Mouse (Mus musculus) heart, embryonic 16.5 days (tissue): ENCODE results near the gene Adam1a. TPM values are rescaled to one million over a fixed set of nuclear protein-coding genes. Genes with fewer than 3 reads are reported as not detected.

Experiments used
- ATAC-seq: fragments of 200-750 bp; cut with Nextera tagmentation; replicated peaks from 2 replicates; pipeline ENCODE4 v1.8.0; 2017; ENCODE audit warnings: moderate number of reproducible peaks; ENCODE audit not compliant: insufficient read depth, low FRiP score; ENCODE audit errors: extremely low read depth
- H3K27ac ChIP-seq: fragments of 300-500 bp; sonication (generic); 2 replicates; pipeline ENCODE4 v1.5.1; 2014; ENCODE audit warnings: mild to moderate bottlenecking, low read length, control low read depth, moderate library complexity
- H3K27me3 ChIP-seq: fragments of 300-500 bp; sonication (generic); 2 replicates; pipeline ENCODE4 v1.6.1; 2014; ENCODE audit warnings: low read length, mixed read lengths; ENCODE audit not compliant: control insufficient read depth, insufficient read depth
- H3K36me3 ChIP-seq: fragments of 300-500 bp; sonication (generic); 2 replicates; pipeline ENCODE4 v1.6.1; 2014; ENCODE audit not compliant: control insufficient read depth, insufficient read depth
- H3K4me1 ChIP-seq: fragments of 300-500 bp; sonication (generic); 2 replicates; pipeline ENCODE4 v1.6.1; 2014; ENCODE audit warnings: low read length, mixed read lengths; ENCODE audit not compliant: control insufficient read depth, insufficient read depth
- H3K4me2 ChIP-seq: fragments of 300-500 bp; sonication (generic); 2 replicates; pipeline ENCODE4 v1.6.1; 2014; ENCODE audit warnings: low read depth, mild to moderate bottlenecking, control low read depth, low read length
- H3K4me3 ChIP-seq: fragments of 300-500 bp; sonication (generic); 2 replicates; pipeline ENCODE4 v1.5.1; 2014; ENCODE audit warnings: mild to moderate bottlenecking, control low read depth, low read length
- H3K9ac ChIP-seq: fragments of 300-500 bp; sonication (generic); 2 replicates; pipeline ENCODE4 v1.6.1; 2014; ENCODE audit warnings: low read length, control low read depth
- H3K9me3 ChIP-seq: fragments of 300-500 bp; sonication (generic); replicated peaks from 2 replicates; pipeline ENCODE4 v1.6.1; 2016; ENCODE audit warnings: low read length; ENCODE audit not compliant: control insufficient read depth
- WGBS: fragments of 180-500 bp; shearing (Covaris S2); extraction: QIAGEN DNeasy Blood & Tissue Kit; methylation state at CpG from one replicate; pipeline ENCODE4 v1.1.7; 2014; 5-methylcytosine and 5-hydroxymethylcytosine counted together
- polyA plus RNA-seq: library from polyadenylated mRNA; unstranded; fragments of >200 nt; fragmentation: Nextera tagmentation; extraction: Ambion mirVana; gene quantifications from 2 replicates; pipeline ENCODE4 v1.2.1, GENCODE M21; 2015

Gene Adam1a
- polyA plus RNA-seq, 1 experiment from 2014 or later: 0.54 TPM

GRCm38 (mm10) chr5:121545793-121546529 lies 679 bp upstream of the Adam1a start, which contains the start of gene Mapkapk5:
TSS of gene Mapkapk5 (minus strand) at chr5:121545905.
- Histone ChIP-seq H3K4me1 (peaks cover 19% of the 10 kb centered on the region), H3K9ac (peak within 1 kb of the TSS; percentile 89), H3K4me2 (peak within 1 kb of the TSS; percentile 96), H3K9me3 (0 out of 2 replicates have a peak, but pooled peaks cover 5% of the 10 kb centered on the region), H3K4me3 (peak within 1 kb of the TSS; percentile 72), H3K27ac (peak within 1 kb of the TSS; percentile 93), H3K36me3 (no peaks in the 10 kb centered on the region), H3K27me3 (no peaks in the 10 kb centered on the region)
- 1% methylated on average over 55 of the region's 55 CpGs for WGBS
- peak; percentile 93 for ATAC-seq

GRCm38 (mm10) chr5:121543370-121543769 lies 1.9 kb downstream of the Adam1a start:
- Histone ChIP-seq H3K4me2 (no peak overlapping the region), H3K36me3 (no peaks in the 10 kb centered on the region), H3K27me3 (no peaks in the 10 kb centered on the region), H3K4me1 (peaks cover 19% of the 10 kb centered on the region), H3K9me3 (no peaks in the 10 kb centered on the region), H3K9ac (no peak overlapping the region), H3K27ac (no peak overlapping the region), H3K4me3 (no peak overlapping the region)
- 76% methylated on average over 3 of the region's 3 CpGs for WGBS
- no peak for ATAC-seq

- no peaks in the 10 kb centered on the region for H3K9me3 ChIP-seq
- no peak overlapping the region for H3K4me3 ChIP-seq
- H3K27me3 ChIP-seq: no peaks in the 10 kb centered on the region
- ATAC-seq: no peak
- H3K4me2 ChIP-seq: no peak overlapping the region
- 0 out of 2 replicates have a peak, but pooled peaks cover 4% of the 10 kb centered on the region for H3K36me3 ChIP-seq
- no peak overlapping the region for H3K27ac ChIP-seq
- H3K4me1 ChIP-seq: peaks cover 15% of the 10 kb centered on the region
- no peak overlapping the region for H3K9ac ChIP-seq
- WGBS: 88% methylated on average over 7 of the region's 7 CpGs
Observed at GRCm38 (mm10) chr5:121541235-121541634, 4.0 kb downstream of the Adam1a start.

- Histone ChIP-seq H3K36me3 (peaks cover 13% of the 10 kb centered on the region), H3K9me3 (no peaks in the 10 kb centered on the region), H3K4me3 (no peak overlapping the region), H3K4me2 (no peak overlapping the region), H3K9ac (no peak overlapping the region), H3K27ac (no peak overlapping the region), H3K4me1 (peaks cover 13% of the 10 kb centered on the region), H3K27me3 (no peaks in the 10 kb centered on the region)
- no peak for ATAC-seq
- 93% methylated on average over 5 of the region's 5 CpGs for WGBS
Observed at GRCm38 (mm10) chr5:121540066-121540465, 5.2 kb downstream of the Adam1a start.

DNA sequence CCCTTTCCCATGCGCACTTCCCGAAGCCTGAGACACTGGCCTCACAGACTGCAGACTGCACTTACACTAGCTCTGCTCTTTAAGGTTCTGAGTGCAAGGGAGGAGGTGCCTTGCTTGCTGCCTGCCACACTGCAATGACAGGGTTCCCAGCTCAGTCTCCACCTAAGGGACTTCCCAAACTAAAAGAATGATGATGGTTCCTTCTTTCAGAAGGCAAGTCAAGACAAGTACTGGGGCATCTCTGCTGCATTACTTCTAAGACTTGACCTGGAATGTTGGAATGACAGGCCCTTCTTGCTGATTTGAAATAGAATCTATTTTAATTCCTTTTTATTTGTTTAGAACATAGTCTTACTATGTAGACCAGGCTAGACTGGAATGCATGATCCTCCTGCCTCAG lies 7.7 kb downstream of the Adam1a start:
- H3K27ac ChIP-seq: 0 out of 2 replicates have a peak overlapping the region, but pooled peaks have one; percentile 19
- H3K4me2 ChIP-seq: no peak overlapping the region
- no peaks in the 10 kb centered on the region for H3K27me3 ChIP-seq
- H3K4me3 ChIP-seq: no peak overlapping the region
- no peaks in the 10 kb centered on the region for H3K9me3 ChIP-seq
- no peaks in the 10 kb centered on the region for H3K4me1 ChIP-seq
- no peak overlapping the region for H3K9ac ChIP-seq
- peaks cover 33% of the 10 kb centered on the region for H3K36me3 ChIP-seq
- 77% methylated on average over 2 of the region's 2 CpGs for WGBS
- no peak for ATAC-seq

DNA sequence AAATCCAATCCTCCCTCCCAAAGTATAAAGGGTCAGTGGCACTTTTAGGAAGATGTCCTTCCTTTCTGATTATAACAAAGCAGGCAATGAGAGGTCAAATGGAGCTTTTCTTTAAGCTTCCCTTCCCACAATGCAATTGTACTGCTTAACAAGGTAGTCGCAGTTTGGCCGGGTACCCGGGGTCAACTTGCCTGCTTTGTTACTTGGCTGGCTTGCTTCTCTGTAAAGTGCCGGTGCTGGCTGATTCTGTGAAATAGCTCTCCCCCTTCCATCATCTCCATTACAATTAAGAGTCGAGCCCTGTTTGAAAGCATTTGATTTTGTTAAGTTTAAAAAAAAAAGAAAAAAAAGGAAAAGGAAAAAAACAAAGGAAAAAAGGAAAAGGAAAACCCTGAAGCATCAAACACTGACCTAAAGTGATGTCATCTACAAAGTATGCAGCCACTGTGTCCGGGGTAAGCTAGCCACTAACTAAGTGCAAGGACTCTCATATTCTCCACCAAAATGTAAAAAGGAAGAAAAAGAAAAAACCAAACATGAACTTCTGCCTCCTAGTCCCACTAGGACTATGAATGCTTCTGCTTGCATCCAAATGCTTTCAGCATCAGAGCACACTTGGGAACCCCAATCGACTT lies 8.2 kb downstream of the Adam1a start:
- peaks cover 33% of the 10 kb centered on the region for H3K36me3 ChIP-seq
- no peak overlapping the region for H3K9ac ChIP-seq
- H3K4me1 ChIP-seq: no peaks in the 10 kb centered on the region
- no peak overlapping the region for H3K4me2 ChIP-seq
- H3K9me3 ChIP-seq: no peaks in the 10 kb centered on the region
- 0 out of 2 replicates have a peak overlapping the region, but pooled peaks have one; percentile 19 for H3K27ac ChIP-seq
- no peak overlapping the region for H3K4me3 ChIP-seq
- ATAC-seq: no peak
- H3K27me3 ChIP-seq: no peaks in the 10 kb centered on the region
- 62% methylated on average over 7 of the region's 7 CpGs for WGBS

DNA sequence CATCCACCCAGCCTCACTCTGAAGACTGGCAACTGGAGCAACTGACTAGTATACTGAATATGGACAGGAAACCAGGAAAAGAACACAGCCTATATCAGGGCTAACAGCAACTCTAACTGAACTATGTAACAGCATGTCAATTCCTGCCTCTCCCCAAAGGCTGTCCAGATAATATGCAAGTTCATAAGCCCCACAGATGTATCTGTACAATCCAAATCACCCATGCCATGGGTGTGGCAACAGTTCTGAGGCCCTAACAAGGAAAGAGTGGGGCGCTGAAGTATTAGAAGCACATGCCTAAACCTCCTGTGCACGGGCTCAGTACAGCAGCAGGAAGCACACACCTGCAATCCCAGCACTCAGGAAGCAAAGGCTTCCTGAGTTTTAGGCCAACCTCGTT lies 10.2 kb downstream of the Adam1a start:
- H3K4me1 ChIP-seq: no peaks in the 10 kb centered on the region
- no peaks in the 10 kb centered on the region for H3K9me3 ChIP-seq
- H3K27me3 ChIP-seq: no peaks in the 10 kb centered on the region
- no peak overlapping the region for H3K4me3 ChIP-seq
- H3K9ac ChIP-seq: no peak overlapping the region
- 86% methylated on average over 3 of the region's 3 CpGs for WGBS
- no peak overlapping the region for H3K4me2 ChIP-seq
- no peak overlapping the region for H3K27ac ChIP-seq
- H3K36me3 ChIP-seq: peaks cover 45% of the 10 kb centered on the region
- ATAC-seq: no peak

DNA sequence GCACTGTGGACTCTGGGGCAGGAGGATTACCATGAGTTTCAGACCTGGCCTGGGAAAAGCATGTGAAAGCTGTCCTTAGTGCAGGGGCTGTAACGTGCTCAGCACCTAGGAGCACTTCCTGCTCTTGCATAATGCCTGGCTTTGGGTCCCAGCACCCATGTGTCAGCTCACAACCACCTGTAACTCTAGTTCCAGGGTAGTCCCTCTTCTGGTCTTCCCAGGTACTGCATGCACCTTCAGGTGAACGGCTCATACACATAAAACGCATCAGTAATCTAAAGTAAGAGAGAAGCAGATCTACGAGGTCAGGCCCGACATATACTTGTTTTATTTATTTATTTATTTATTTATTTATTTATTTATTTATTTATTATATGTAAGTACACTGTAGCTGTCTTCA lies 10.8 kb downstream of the Adam1a start:
- Histone ChIP-seq H3K4me1 (no peaks in the 10 kb centered on the region), H3K9ac (no peak overlapping the region), H3K4me3 (no peak overlapping the region), H3K36me3 (peaks cover 45% of the 10 kb centered on the region), H3K27ac (no peak overlapping the region), H3K4me2 (no peak overlapping the region), H3K9me3 (no peaks in the 10 kb centered on the region), H3K27me3 (no peaks in the 10 kb centered on the region)
- 89% methylated on average over 5 of the region's 5 CpGs for WGBS
- ATAC-seq: no peak

DNA sequence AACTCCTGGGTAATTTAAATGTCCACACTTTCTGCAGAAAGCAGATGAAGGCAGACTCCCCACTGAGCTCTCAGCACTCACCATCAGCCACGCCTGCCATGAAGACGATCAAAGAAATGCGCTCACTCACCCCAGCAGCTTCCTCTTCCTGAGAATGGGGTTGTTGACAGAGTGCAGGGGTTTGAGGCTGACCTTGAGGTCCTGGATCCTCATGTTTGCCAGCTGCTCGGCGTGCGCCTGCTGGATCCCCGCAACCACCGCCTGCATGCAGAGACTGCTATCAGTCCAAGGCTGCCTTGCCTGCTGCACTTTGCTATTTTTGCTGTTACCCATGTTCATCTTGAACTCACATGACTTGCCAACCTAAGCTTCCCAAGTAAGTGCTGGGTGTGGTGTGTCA lies 18.3 kb downstream of the Adam1a start:
- Histone ChIP-seq H3K27me3 (no peaks in the 10 kb centered on the region), H3K9ac (no peak overlapping the region), H3K4me1 (peaks cover 3% of the 10 kb centered on the region; the same call in 1 of the 2 replicates), H3K27ac (no peak overlapping the region), H3K9me3 (no peaks in the 10 kb centered on the region), H3K4me3 (no peak overlapping the region), H3K4me2 (no peak overlapping the region), H3K36me3 (peaks cover 58% of the 10 kb centered on the region)
- ATAC-seq: no peak
- WGBS: 58% methylated on average over 8 of the region's 8 CpGs
